Mouse (Mus musculus) lung, adult 2 months (tissue): Measurements from ENCODE around the gene Car5a.

ENCODE experiments used
- CTCF ChIP-seq: fragments of 200-500 bp; IDR thresholded peaks from 2 replicates; pipeline ENCODE4 v1.5.1; 2011; ENCODE audit warnings: mild to moderate bottlenecking, low read length, control low read depth; ENCODE audit not compliant: insufficient read depth
- POLR2A ChIP-seq: fragments of 200-500 bp; IDR thresholded peaks from 2 replicates; pipeline ENCODE4 v1.6.1; 2011; ENCODE audit warnings: low read depth, mild to moderate bottlenecking, control low read depth, low read length, borderline replicate concordance; ENCODE audit errors: extremely low read depth

- TF ChIP-seq CTCF (no peak), POLR2A (no peak)
Observed at GRCm38 (mm10) chr8:121924681-121925080, 20.0 kb downstream of the Car5a start.
